Mouse (Mus musculus): ENCODE data around the gene Prlh.

GRCm38 (mm10) chr1:90903211-90903945 lies 49.5 kb upstream of the Prlh start:
- TF ChIP-seq MAX (IDR thresholded peaks at IDR 0.05; ENCODE audit: low read depth) (no peak), USF1 (IDR thresholded peaks at IDR 0.05; ENCODE audit: low read depth) (no peak), POLR2A (IDR thresholded peaks at IDR 0.05; ENCODE audit: insufficient read length, low read depth) (no peak), MYOG (IDR thresholded peaks at IDR 0.05; ENCODE audit: control insufficient read depth in 1 of 3, insufficient read depth in 1 of 3, insufficient read length in 2 of 3, low read depth in 2 of 3) (no peak), POLR2AphosphoS2 (IDR thresholded peaks at IDR 0.05; ENCODE audit: insufficient read length, low read depth) (no peak), E2F4 (IDR thresholded peaks at IDR 0.05; ENCODE audit: insufficient read depth) (no peak), TCF3 (IDR thresholded peaks at IDR 0.05; ENCODE audit: insufficient read length, low read depth) (no peak), TCF12 (IDR thresholded peaks at IDR 0.05; ENCODE audit: insufficient read depth, poor library complexity, severe bottlenecking) (no peak), CEBPB (IDR thresholded peaks at IDR 0.05; ENCODE audit: insufficient read depth, poor library complexity, severe bottlenecking) (no peak), REST (IDR thresholded peaks at IDR 0.05; ENCODE audit: insufficient read depth, insufficient read length) (no peak)
